Mouse (Mus musculus): Measurements from ENCODE around the gene Gm44790. TPM values are rescaled to one million over a fixed set of nuclear protein-coding genes. Genes with fewer than 3 reads are reported as not detected.

Gene Gm44790
- polyA plus RNA-seq, 1 experiment, result not detected

DNA sequence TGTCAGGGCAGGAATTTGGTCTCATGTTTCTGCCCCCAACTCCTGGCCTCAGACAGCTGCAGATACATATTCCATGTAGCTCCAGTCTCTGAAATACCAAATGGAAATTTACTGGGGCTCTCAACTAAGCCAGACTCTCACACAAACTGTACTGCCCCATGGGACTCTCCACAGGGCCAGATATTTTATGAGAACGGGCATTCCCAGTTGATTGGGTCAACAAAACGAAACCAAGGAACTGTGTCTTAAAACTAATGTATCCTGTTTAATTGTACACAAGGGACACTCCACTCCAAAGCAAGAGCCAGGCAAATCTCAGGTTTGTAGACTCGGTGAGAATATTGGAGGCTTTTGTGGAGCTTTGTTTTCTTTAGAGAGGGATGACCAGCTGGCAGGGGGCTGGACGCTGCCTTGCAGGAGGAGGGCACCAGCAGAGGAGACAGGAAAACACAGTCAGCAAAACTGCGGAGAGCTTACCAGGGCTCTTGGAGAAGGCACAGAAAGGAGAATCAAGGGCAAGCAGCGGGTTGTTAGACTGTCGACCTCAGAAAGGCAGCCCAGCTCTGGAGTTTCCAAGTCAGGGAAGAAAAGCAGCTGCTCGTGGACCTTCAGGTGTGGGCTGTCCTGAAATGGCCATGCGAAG is 53.9 kb downstream of the Gm44790 start:
- no peak for TF ChIP-seq GATA1 (IDR thresholded peaks at IDR 0.05; ENCODE audit: low read length)

DNA sequence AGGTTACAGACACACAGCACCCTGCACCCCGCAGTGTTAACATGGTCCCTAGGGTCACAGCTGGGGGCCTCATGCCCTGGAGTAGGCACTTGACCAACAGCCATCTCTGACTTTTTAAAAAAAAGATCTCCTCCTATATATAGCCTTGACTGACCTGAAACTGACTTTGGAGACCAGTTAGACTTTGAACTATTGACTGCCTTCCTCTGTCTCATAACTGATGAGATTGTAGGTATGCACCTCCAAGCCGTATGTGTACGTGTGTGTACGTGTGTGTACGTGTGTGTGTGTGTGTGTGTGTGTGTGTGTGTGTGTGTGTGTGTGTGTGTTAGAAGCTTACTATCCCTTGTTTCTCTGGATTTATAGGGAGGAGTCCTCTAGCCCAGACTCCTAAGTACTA is 55.4 kb downstream of the Gm44790 start:
- no peak for TF ChIP-seq GATA1 (IDR thresholded peaks at IDR 0.05; ENCODE audit: low read length)

DNA sequence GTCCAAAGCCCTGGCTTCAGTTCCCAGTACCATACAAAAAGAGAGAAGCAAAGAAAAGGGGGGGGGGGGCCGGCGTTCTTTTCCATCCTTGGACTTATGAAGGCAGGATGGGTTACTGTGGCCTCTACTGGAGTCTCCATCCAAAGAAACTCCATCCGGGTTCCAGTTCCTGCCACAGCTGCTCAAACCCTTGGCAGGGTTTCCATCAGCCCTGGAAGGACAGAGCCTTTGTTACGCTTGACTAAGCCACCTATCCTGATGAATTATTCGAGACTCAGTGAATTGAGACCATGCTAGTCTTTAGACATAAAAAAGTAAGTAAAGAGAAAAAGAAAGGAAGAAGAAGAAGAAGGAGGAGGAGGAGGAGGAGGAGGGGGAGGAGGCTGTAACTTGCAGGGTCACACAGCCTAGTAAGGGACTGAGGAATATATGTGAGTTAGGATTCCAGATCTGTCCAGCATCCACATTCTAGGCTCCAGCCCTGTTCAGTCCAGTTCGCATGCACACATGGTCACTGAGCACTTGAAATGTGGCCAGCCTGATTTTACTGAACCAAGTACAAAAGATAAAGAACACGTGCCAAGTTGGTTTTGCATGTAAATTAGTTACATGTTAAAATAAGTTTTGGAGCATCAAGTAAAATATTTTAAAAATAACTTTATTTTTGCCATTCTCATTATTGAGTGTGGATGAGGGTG is 59.6 kb downstream of the Gm44790 start:
- TF ChIP-seq GATA1 (IDR thresholded peaks at IDR 0.05; ENCODE audit: low read length), result no peak

DNA sequence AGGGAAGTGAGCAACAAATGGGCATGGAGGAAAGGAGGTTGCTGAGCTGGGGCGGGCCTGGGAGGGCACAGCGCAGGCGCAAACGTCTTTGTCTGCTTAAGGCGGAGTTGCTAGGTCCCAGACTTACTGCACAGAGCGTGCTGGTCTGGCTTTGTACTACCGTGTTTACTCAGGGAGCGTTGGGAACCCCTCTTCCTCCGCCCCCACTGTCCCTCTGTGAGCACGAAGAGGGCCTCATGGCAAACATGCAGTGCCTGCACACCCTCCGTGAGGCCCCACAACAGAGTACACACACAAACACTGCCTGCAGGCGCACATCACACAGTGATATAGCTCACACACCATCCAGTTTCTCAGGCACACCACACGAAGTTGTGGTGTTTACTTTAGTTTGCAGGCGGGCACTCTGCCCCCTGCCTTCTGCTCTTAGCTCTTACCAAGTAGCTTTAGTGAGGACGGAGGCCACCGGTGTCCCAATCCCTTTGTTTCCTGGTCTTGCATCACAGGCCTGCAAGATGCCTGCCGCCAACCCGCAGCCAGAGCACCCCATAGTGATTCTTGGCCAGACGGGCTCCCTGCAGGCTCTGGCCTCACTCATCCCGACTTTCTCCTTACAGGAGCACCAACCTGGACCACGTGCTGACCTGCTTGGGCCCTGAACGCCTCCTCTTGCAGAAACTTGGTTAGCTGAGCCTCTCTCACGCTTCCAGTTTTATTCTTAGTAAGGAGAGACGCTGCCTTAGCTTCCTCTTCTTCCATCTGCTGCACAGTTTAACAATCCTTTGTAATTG is 61.1 kb downstream of the Gm44790 start:
- TF ChIP-seq GATA1 (IDR thresholded peaks at IDR 0.05; ENCODE audit: low read length), result no peak

DNA sequence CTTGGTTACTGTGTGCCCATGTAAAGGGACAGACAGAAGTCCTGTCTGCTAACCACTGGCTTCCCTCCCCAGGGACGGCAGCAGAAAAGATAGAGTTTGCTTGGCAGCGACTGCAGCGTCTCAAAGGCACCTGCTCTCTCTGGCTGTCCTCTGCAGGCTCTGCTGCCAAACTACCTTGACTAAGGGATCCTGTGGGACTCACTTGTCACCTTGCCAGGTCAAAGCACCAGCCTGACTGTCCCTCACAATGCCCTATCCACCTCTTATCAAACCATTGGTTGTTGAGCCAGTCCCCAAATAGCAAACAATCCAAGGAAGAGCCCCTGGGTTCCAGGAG is 61.7 kb downstream of the Gm44790 start:
- TF ChIP-seq GATA1 (IDR thresholded peaks at IDR 0.05; ENCODE audit: low read length), result no peak

DNA sequence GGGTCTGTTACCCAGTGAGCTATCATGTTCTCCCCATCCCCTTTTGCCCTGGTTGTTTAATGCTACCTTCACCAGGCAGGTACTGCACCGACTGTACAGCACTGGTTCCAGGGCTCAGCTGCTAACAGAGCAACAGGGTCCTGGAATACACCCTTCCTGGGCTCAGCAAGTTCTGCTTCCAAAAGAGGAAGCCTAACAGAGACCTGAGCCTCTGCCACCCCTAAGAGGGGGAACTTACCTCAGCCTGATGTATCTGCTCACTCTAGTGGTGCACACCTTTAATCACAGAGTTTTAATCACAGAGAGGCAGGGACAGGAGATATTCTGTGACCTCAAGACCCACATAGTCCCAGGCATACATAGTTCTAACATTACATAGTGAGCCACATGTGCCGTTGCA is 63.5 kb downstream of the Gm44790 start:
- TF ChIP-seq GATA1 (IDR thresholded peaks at IDR 0.05; ENCODE audit: low read length), result no peak

DNA sequence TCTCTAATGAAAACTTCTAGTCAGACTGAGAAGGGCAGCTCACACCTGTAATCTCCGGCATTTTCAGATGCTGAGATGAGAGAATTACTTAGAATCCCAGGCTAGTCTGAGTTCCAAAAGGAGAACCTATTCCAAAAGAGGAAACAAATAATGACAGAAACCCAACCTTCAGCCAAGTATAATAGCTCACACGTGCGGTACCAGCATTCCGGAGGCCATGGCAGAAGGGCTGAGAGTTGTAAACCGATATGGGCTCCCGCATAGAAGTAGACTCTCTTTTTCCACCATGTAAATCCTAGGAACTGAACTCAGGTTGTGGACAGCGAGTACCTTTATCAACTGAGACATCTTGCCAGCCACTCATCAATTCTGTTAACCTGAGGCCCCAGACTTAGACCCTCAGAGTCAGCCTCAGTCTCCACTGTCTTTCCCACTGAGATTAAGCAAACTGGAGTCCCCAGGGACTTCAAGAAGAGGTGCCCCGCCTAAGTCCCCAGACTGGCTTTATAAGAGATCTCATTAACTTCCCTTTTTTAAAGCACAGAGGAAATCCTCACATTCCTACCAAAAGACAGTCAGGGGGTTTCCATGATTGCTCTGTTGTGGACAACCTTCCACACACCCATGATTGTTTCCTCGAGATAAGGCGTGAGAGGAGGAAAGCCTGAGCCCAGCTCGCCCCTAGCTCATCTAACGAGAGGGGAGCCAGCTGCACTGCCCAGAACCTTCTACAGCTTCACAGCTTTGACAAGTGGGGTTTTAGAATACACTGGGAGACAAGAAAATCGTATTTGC is 67.2 kb downstream of the Gm44790 start:
- no peak for TF ChIP-seq GATA1 (IDR thresholded peaks at IDR 0.05; ENCODE audit: low read length)

DNA sequence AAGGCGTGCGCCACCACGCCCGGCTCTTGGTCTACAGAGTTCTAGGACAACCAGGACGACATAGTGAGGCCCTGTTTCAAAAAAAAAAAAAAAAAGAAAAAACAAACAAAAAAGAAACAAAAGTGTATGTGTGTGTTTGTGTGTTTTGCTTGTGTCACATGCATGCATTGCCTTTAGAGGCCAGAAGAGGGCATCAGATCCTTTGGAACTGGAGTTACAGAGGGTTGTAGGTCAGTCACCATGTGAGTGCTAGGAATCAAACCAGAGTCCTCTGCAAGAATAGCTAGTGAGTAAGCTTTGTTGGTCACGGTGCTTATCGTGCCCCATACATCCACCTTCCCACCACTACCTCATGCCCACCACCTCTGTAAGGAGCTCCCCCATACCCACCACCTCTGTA is 68.3 kb downstream of the Gm44790 start:
- no peak for TF ChIP-seq GATA1 (IDR thresholded peaks at IDR 0.05; ENCODE audit: low read length)

Other genes with a start within 250 kb of the Gm44790 start
- gene Tgfa, start 231.4 kb upstream of the Gm44790 start, polyA plus RNA-seq (2012), result 37.4 and 56.3 TPM in 2 replicates
- 40.8 and 47.3 TPM in 2 replicates for gene Fam136a, start 61.0 kb upstream of the Gm44790 start, polyA plus RNA-seq (2012)
- 13.3 and 23.1 TPM in 2 replicates for gene Snrpg, start 55.4 kb upstream of the Gm44790 start, polyA plus RNA-seq (2012)
- 27.9 and 49.3 TPM in 2 replicates for gene Pcyox1, start 29.5 kb upstream of the Gm44790 start, polyA plus RNA-seq (2012)
- gene Tia1, start 22.4 kb upstream of the Gm44790 start, polyA plus RNA-seq (2012), result 30.7 and 51.3 TPM in 2 replicates
- gene C87436, start 11.7 kb downstream of the Gm44790 start, polyA plus RNA-seq (2012), result 4.4 and 5.3 TPM in 2 replicates
- 1,294 and 1,658 TPM in 2 replicates for gene Pcbp1, start 99.7 kb downstream of the Gm44790 start, polyA plus RNA-seq (2012)
- not detected in 2 replicates for gene Asprv1, start 201.5 kb downstream of the Gm44790 start, polyA plus RNA-seq (2012)
- gene Mxd1, start 242.5 kb downstream of the Gm44790 start, polyA plus RNA-seq (2012), result 5.7 and 6.4 TPM in 2 replicates